ENCODE assay signal across 13 mouse cellular contexts in genomic region chr1:53856501-53857103, GRCm38 (mm10).
DNase-seq lines count a peak whose midpoint lies in the region; TF ChIP-seq lines count a peak whose summit lies in the region.
"Had no signal": no experiment of that assay in that cellular context is flagged by ENCODE, and none has a peak within 500 bp of the region (broad histone marks: within the 10 kb centered on the region; RNA-seq: fewer than 3 reads in every experiment).

No protein-coding gene starts in this region.

- TF ChIP-seq POLR2A in kidney, adult 2 months (IDR thresholded peaks at IDR 0.05; ENCODE audit: low read depth, low read length), result no peak

- H3K4me1 ChIP-seq in kidney, adult 2 months (ENCODE audit: control insufficient read depth, insufficient read depth, low read length), result no peaks in the 10 kb centered on the region
- H3K4me1 ChIP-seq: forebrain, embryonic 10.5 days; heart, embryonic 13.5 days; hindbrain, embryonic 15.5 days; midbrain, embryonic 10.5 days had no signal

- no peak overlapping the region for H3K27ac ChIP-seq in kidney, adult 2 months (ENCODE audit: insufficient read depth, low read depth, low read length)
- H3K27ac ChIP-seq: forebrain, embryonic 10.5 days; heart, embryonic 13.5 days; hindbrain, embryonic 15.5 days; midbrain, embryonic 10.5 days; stomach, postnatal 0 days had no signal

- no peaks in the 10 kb centered on the region for H3K36me3 ChIP-seq in kidney, adult 2 months (ENCODE audit: control insufficient read depth, insufficient read depth, low read length)
- H3K36me3 ChIP-seq: forebrain, embryonic 10.5 days; heart, embryonic 13.5 days; hindbrain, embryonic 15.5 days; midbrain, embryonic 10.5 days had no signal

- DNase-seq in kidney, adult 2 months, result peak; percentile 18
- DNase-seq in kidney, adult 11 months, result no peak
- DNase-seq in ZHBTc4 (ENCODE audit: low read depth, low spot score), result peak; percentile 38
- peak; percentile 21 for DNase-seq in lung, postnatal 14 days
- DNase-seq in thymus, postnatal 10 days (ENCODE audit: low spot score in 2 of 2), result peak; percentile 19 to 20
- no peak for DNase-seq in cerebellum, adult 9-10 months
- DNase-seq in kidney, adult 9 months, result no peak
- DNase-seq: kidney, postnatal 10 days had no signal

- no peak for TF ChIP-seq CTCF in kidney, adult 2 months (conservative IDR thresholded peaks at IDR 0.05; ENCODE audit: insufficient read depth, insufficient read length, low read depth, low read length)

- H3K4me3 ChIP-seq in kidney, adult 2 months (ENCODE audit: insufficient read depth, low read depth, low read length), result no peak overlapping the region
- H3K4me3 ChIP-seq: forebrain, embryonic 10.5 days; heart, embryonic 13.5 days; hindbrain, embryonic 15.5 days; midbrain, embryonic 10.5 days had no signal

- H3K27me3 ChIP-seq in kidney, adult 2 months (replicated peaks; ENCODE audit: control insufficient read depth, insufficient read depth, low read length), result no peaks in the 10 kb centered on the region
- H3K27me3 ChIP-seq: heart, embryonic 13.5 days; hindbrain, embryonic 15.5 days had no signal

- WGBS in kidney, adult 2 months, result 84% methylated on average over 7 of the region's 7 CpGs

Comparison
In these comparisons a context has a peak if more than half of its experiments do, and no peak if none do; other contexts are left out.
1. DNase-seq: peak in kidney, adult 2 months (single experiment), ZHBTc4 (single experiment), lung, postnatal 14 days (single experiment) and thymus, postnatal 10 days (2 of 2); none in kidney, adult 11 months (single experiment), cerebellum, adult 9-10 months (single experiment) and kidney, adult 9 months (single experiment).